In the genomic region with DNA sequence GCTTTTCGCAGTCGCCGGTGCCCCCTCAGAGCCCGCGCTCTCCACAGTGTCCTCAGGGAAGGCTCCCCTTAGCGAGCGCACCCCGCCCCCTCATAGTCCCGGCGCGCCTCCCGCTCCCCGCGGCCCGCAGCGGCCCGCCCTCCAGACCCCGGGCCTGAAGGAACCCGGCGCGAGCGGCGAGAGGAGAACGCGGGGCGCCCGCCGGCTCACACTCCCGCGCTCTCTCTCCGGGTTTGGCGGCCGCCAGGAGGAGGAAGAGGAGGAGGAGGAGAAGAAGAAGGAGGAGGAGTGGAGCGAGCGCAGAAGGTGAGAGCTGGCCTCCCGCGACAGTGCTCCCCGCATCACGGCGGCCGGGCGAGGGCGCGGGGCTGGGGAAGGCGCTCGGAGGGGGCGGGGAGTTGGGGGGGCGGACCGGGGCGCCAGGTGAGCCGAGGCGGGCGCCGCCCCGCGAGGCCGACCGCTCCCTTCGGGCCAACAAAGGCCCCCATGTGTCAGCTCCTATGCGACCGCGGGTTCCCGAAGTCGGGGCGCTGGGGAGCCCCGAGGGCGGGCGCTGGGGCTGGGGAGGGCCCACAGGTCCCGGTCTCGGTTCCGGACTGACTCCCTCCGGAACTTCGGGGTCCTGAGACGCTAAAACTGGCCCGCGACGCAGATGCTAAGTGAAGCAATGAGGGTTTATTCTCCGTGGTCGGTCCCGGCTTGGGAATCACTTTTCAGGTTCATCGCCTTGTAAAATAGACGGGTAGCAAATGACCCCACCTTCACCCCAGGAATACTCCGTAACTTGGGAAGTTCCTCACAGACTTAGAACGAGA, we compare ENCODE assay signal across 8 mouse cellular contexts. TPM values are rescaled to one million over a fixed set of nuclear protein-coding genes. Genes with fewer than 3 reads are reported as not detected.
A peak's percentile ranks its signal among the peaks of the same experiment; 100 is the strongest.
DNase-seq lines count a peak whose midpoint lies in the region; ATAC-seq and TF ChIP-seq lines count a peak whose summit lies in the region.

No protein-coding gene starts in this region.

- H3K4me3 ChIP-seq in spleen, adult 2 months (ENCODE audit: extremely low read depth, insufficient read depth, insufficient read length), result peak overlapping the region; percentile 64
- peak overlapping the region; percentile 73 for H3K4me3 ChIP-seq in heart, postnatal 0 days (ENCODE audit: low read depth, low read length)
- H3K4me3 ChIP-seq in liver, embryonic 15.5 days (replicated peaks), result peak overlapping the region; percentile 67

- H3K36me3 ChIP-seq in spleen, adult 2 months (ENCODE audit: control insufficient read depth, insufficient read depth, low read length), result no peaks in the 10 kb centered on the region
- no peaks in the 10 kb centered on the region for H3K36me3 ChIP-seq in heart, postnatal 0 days (replicated peaks; ENCODE audit: control insufficient read depth, insufficient read depth, low read length)
- no peaks in the 10 kb centered on the region for H3K36me3 ChIP-seq in liver, embryonic 15.5 days (replicated peaks)

- no peak for TF ChIP-seq EP300 in heart, postnatal 0 days (IDR thresholded peaks at IDR 0.05; ENCODE audit: low read depth)

- 2% methylated on average over 84 of the region's 84 CpGs for WGBS in spleen, adult 2 months
- WGBS in heart, postnatal 0 days, result 2% methylated on average over 64 of the region's 84 CpGs
- under 1% methylated on average over 84 of the region's 84 CpGs for WGBS in liver, embryonic 15.5 days (ENCODE audit: insufficient replicate concordance)

- peak; percentile 53 for ATAC-seq in heart, postnatal 0 days (ENCODE audit: insufficient read depth, low read depth)
- peak; percentile 79 for ATAC-seq in liver, embryonic 15.5 days (ENCODE audit: insufficient read depth)

- TF ChIP-seq POLR2A in spleen, adult 2 months (IDR thresholded peaks at IDR 0.05; ENCODE audit: low read depth, low read length), result no peak

- H3K9me3 ChIP-seq in heart, postnatal 0 days (replicated peaks; ENCODE audit: control insufficient read depth, low read length), result no peaks in the 10 kb centered on the region
- H3K9me3 ChIP-seq in liver, embryonic 15.5 days (replicated peaks), result no peaks in the 10 kb centered on the region

- H3K9ac ChIP-seq in heart, postnatal 0 days (replicated peaks; ENCODE audit: low read depth, low read length), result peak overlapping the region; percentile 45
- H3K9ac ChIP-seq in liver, embryonic 15.5 days, result peak overlapping the region; percentile 49

- no peak for TF ChIP-seq CTCF in spleen, adult 2 months (IDR thresholded peaks at IDR 0.05; ENCODE audit: extremely low read depth, insufficient read depth, insufficient read length, insufficient replicate concordance)
- TF ChIP-seq CTCF in heart, postnatal 0 days (IDR thresholded peaks at IDR 0.05; ENCODE audit: low read depth), result no peak

- H3K4me1 ChIP-seq in spleen, adult 2 months (ENCODE audit: control insufficient read depth, insufficient read depth, insufficient read length), result peaks cover 6% of the 10 kb centered on the region; the same call in 1 of the 2 replicates
- H3K4me1 ChIP-seq in heart, postnatal 0 days (ENCODE audit: control insufficient read depth, insufficient read depth), result peaks cover 6% of the 10 kb centered on the region; the same call in 1 of the 2 replicates
- peaks cover 14% of the 10 kb centered on the region for H3K4me1 ChIP-seq in liver, embryonic 15.5 days (replicated peaks)

- DNase-seq in adrenal gland, postnatal 36 days, result peak; percentile 68 to 70
- DNase-seq in adrenal gland, adult 2 months, result no peak
- peak in 1 of 2 experiments; percentile 6 for DNase-seq in spleen, adult 2 months (ENCODE audit: low read depth in 1 of 2, low spot score in 2 of 2)
- no peak for DNase-seq in spleen, adult 12 weeks (ENCODE audit: low spot score)
- peak; percentile 11 for DNase-seq in heart, postnatal 0 days (ENCODE audit: low spot score)
- DNase-seq in retina, postnatal 7 days (ENCODE audit: low read depth, low spot score), result peak; percentile 39
- no peak for DNase-seq in cerebellum, adult 11 months

- peak overlapping the region; percentile 92 for H3K4me2 ChIP-seq in heart, postnatal 0 days (ENCODE audit: low read depth, low read length)
- H3K4me2 ChIP-seq in liver, embryonic 15.5 days, result peak overlapping the region; percentile 94

- peaks cover 14% of the 10 kb centered on the region for H3K27me3 ChIP-seq in spleen, adult 2 months (ENCODE audit: control insufficient read depth, insufficient read depth, low read length)
- H3K27me3 ChIP-seq in heart, postnatal 0 days (ENCODE audit: control insufficient read depth, insufficient read depth, low read length), result peaks cover 54% of the 10 kb centered on the region
- H3K27me3 ChIP-seq in liver, embryonic 15.5 days, result peaks cover 90% of the 10 kb centered on the region

- H3K27ac ChIP-seq in spleen, adult 2 months (ENCODE audit: insufficient read depth, low read length), result no peak overlapping the region
- no peak overlapping the region for H3K27ac ChIP-seq in heart, postnatal 0 days (ENCODE audit: low read depth)
- H3K27ac ChIP-seq in liver, embryonic 15.5 days (replicated peaks), result no peak overlapping the region

RNA-seq across cellular contexts. Expression of a gene that starts 0.5 kb away (rescaled TPM):
- total RNA-seq in adrenal gland, postnatal 36 days (2021), result 10 to 100 TPM; 18.8 to 25.0 TPM
- total RNA-seq in adrenal gland, adult 2 months (2021), result 10 to 100 TPM; 20.5 to 32.2 TPM
- 19.8 and 21.4 TPM in 2 replicates for polyA plus RNA-seq in adrenal gland, adult 2 months (2012; rRNA removed)
- 6.5 and 7.3 TPM in 2 replicates for polyA plus RNA-seq in spleen, adult 2 months (2012; rRNA removed)
- 1.2 and 1.5 TPM in 2 replicates for total RNA-seq in heart, postnatal 0 days (2014; rRNA removed; ENCODE audit: low replicate concordance)
- 0.79 and 0.86 TPM in 2 replicates for polyA plus RNA-seq in heart, postnatal 0 days (2015; fragmentation: Nextera tagmentation; extraction: Ambion mirVana)
- 9.3 and 9.5 TPM in 2 replicates for polyA plus RNA-seq in liver, embryonic 15.5 days (2015; fragmentation: Nextera tagmentation; extraction: Ambion mirVana)

RNA-seq across cellular contexts. Expression of a gene that starts 50.8 kb away (rescaled TPM):
- total RNA-seq in adrenal gland, postnatal 36 days (2021), result 1 to 10 TPM; 2.9 to 3.8 TPM
- total RNA-seq in adrenal gland, adult 2 months (2021), result 1 to 10 TPM; 2.8 to 5.3 TPM
- polyA plus RNA-seq in adrenal gland, adult 2 months (2012; rRNA removed), result 5.5 and 8.1 TPM in 2 replicates
- polyA plus RNA-seq in spleen, adult 2 months (2012; rRNA removed), result 0.78 and 1.2 TPM in 2 replicates
- 4.8 and 6.2 TPM in 2 replicates for total RNA-seq in heart, postnatal 0 days (2014; rRNA removed; ENCODE audit: low replicate concordance)
- 2.0 and 2.9 TPM in 2 replicates for polyA plus RNA-seq in heart, postnatal 0 days (2015; fragmentation: Nextera tagmentation; extraction: Ambion mirVana)
- polyA plus RNA-seq in liver, embryonic 15.5 days (2015; fragmentation: Nextera tagmentation; extraction: Ambion mirVana), result 30.3 and 34.6 TPM in 2 replicates

Comparison
In these comparisons a context has a peak if more than half of its experiments do, and no peak if none do; other contexts are left out.
1. DNase-seq: peak in adrenal gland, postnatal 36 days (2 of 2), heart, postnatal 0 days (single experiment) and retina, postnatal 7 days (single experiment); none in adrenal gland, adult 2 months (single experiment), spleen, adult 12 weeks (single experiment) and cerebellum, adult 11 months (single experiment).
2. Peak in every context shown above with its lines, with median percentiles within 50 percentile points of each other: H3K4me3 ChIP-seq.